Mouse (Mus musculus) limb, embryonic 13.5 days (tissue): ENCODE measurements at regions not wholly inside any gene's neighbourhood (a gene's known extent, or its start where the extent isn't known, plus 50 kb on each side); places are given as distances from the start of the nearest gene placed in this dataset.

Experiments used
- ATAC-seq: fragments of 200-750 bp; cut with Nextera tagmentation; 2 replicates; pipeline ENCODE4 v1.8.0; 2017; ENCODE audit warnings: low read depth, moderate number of reproducible peaks, moderate TSS enrichment; ENCODE audit not compliant: low FRiP score
- H3K27ac ChIP-seq: fragments of 300-500 bp; sonication (generic); 2 replicates; pipeline ENCODE4 v1.5.1; 2015; ENCODE audit warnings: inconsistent platforms, mild to moderate bottlenecking, moderate library complexity
- H3K27me3 ChIP-seq: fragments of 300-500 bp; sonication (generic); 2 replicates; pipeline ENCODE4 v1.6.1; 2015; ENCODE audit warnings: mild to moderate bottlenecking, inconsistent platforms
- H3K36me3 ChIP-seq: fragments of 300-500 bp; sonication (generic); 2 replicates; pipeline ENCODE4 v1.6.1; 2015; ENCODE audit warnings: inconsistent platforms, mild to moderate bottlenecking, moderate library complexity
- H3K4me1 ChIP-seq: fragments of 300-500 bp; sonication (generic); 2 replicates; pipeline ENCODE4 v1.6.1; 2015; ENCODE audit warnings: inconsistent platforms
- H3K4me2 ChIP-seq: fragments of 300-500 bp; sonication (generic); replicated peaks from 2 replicates; pipeline ENCODE4 v1.6.1; 2015; ENCODE audit warnings: inconsistent platforms, mild to moderate bottlenecking, moderate library complexity
- H3K4me3 ChIP-seq: fragments of 300-500 bp; sonication (generic); 2 replicates; pipeline ENCODE4 v1.5.1; 2015; ENCODE audit warnings: moderate library complexity, mild to moderate bottlenecking, inconsistent platforms
- H3K9ac ChIP-seq: fragments of 300-500 bp; sonication (generic); 2 replicates; pipeline ENCODE4 v1.6.1; 2015; ENCODE audit warnings: mild to moderate bottlenecking, inconsistent platforms
- H3K9me3 ChIP-seq: fragments of 300-500 bp; sonication (generic); 2 replicates; pipeline ENCODE4 v1.6.1; 2016; ENCODE audit warnings: inconsistent platforms
- WGBS: fragments of 180-500 bp; shearing (Covaris S2); methylation state at CpG from one replicate; pipeline ENCODE4 v1.1.7; 2015; 5-methylcytosine and 5-hydroxymethylcytosine counted together

GRCm38 (mm10) chr16:29977711-29978110, 86.5 kb upstream of the Hes1 start:
- Histone ChIP-seq H3K9me3 (no peaks in the 10 kb centered on the region), H3K36me3 (no peaks in the 10 kb centered on the region), H3K4me2 (no peak overlapping the region), H3K27ac (no peak overlapping the region), H3K4me3 (no peak overlapping the region), H3K9ac (no peak overlapping the region), H3K4me1 (peaks cover 21% of the 10 kb centered on the region), H3K27me3 (0 out of 2 replicates have a peak, but pooled peaks cover 5% of the 10 kb centered on the region)
- peak; percentile 30; the same call in 1 of the 2 replicates for ATAC-seq
- 48% methylated on average over 8 of the region's 8 CpGs for WGBS

- H3K4me1 ChIP-seq = peaks cover 19% of the 10 kb centered on the region
- whole genome bisulfite sequencing = 74% methylated on average over 7 of the region's 7 CpGs
- 0 out of 2 replicates have a peak, but pooled peaks cover 3% of the 10 kb centered on the region for H3K27me3 ChIP-seq
- no peak overlapping the region for H3K9ac ChIP-seq
- no peak overlapping the region for H3K4me2 ChIP-seq
- H3K36me3 ChIP-seq = no peaks in the 10 kb centered on the region
- H3K27ac ChIP-seq = no peak overlapping the region
- no peaks in the 10 kb centered on the region for H3K9me3 ChIP-seq
- no peak overlapping the region for H3K4me3 ChIP-seq
- ATAC-seq = no peak
Observed at GRCm38 (mm10) chr16:29979066-29979465, 85.1 kb upstream of the Hes1 start.

- WGBS = 84% methylated on average over 7 of the region's 7 CpGs
- Histone ChIP-seq H3K9me3 (no peaks in the 10 kb centered on the region), H3K4me1 (peaks cover 19% of the 10 kb centered on the region), H3K27ac (no peak overlapping the region), H3K36me3 (no peaks in the 10 kb centered on the region), H3K27me3 (0 out of 2 replicates have a peak, but pooled peaks cover 3% of the 10 kb centered on the region), H3K9ac (no peak overlapping the region), H3K4me3 (no peak overlapping the region), H3K4me2 (no peak overlapping the region)
- no peak for ATAC-seq
Observed at GRCm38 (mm10) chr16:29981543-29981942, 82.6 kb upstream of the Hes1 start.

GRCm38 (mm10) chr16:29982224-29982785, 81.9 kb upstream of the Hes1 start:
- no peak overlapping the region for H3K4me2 ChIP-seq
- peaks cover 19% of the 10 kb centered on the region for H3K4me1 ChIP-seq
- H3K27me3 ChIP-seq = 0 out of 2 replicates have a peak, but pooled peaks cover 3% of the 10 kb centered on the region
- no peak overlapping the region for H3K9ac ChIP-seq
- no peaks in the 10 kb centered on the region for H3K36me3 ChIP-seq
- H3K4me3 ChIP-seq = no peak overlapping the region
- ATAC-seq = no peak
- 78% methylated on average over 8 of the region's 8 CpGs for WGBS
- no peak overlapping the region for H3K27ac ChIP-seq
- H3K9me3 ChIP-seq = no peaks in the 10 kb centered on the region

GRCm38 (mm10) chr16:29983161-29983560, 81.0 kb upstream of the Hes1 start:
- peaks cover 14% of the 10 kb centered on the region for H3K4me1 ChIP-seq
- no peaks in the 10 kb centered on the region for H3K9me3 ChIP-seq
- H3K9ac ChIP-seq = no peak overlapping the region
- no peak overlapping the region for H3K4me2 ChIP-seq
- H3K4me3 ChIP-seq = no peak overlapping the region
- no peak overlapping the region for H3K27ac ChIP-seq
- H3K27me3 ChIP-seq = 0 out of 2 replicates have a peak, but pooled peaks cover 3% of the 10 kb centered on the region
- no peaks in the 10 kb centered on the region for H3K36me3 ChIP-seq
- ATAC-seq = no peak
- 58% methylated on average over 7 of the region's 7 CpGs for WGBS

- H3K36me3 ChIP-seq = no peaks in the 10 kb centered on the region
- no peak for ATAC-seq
- no peak overlapping the region for H3K27ac ChIP-seq
- peaks cover 15% of the 10 kb centered on the region for H3K4me1 ChIP-seq
- WGBS = 84% methylated on average over 11 of the region's 11 CpGs
- H3K9me3 ChIP-seq = no peaks in the 10 kb centered on the region
- no peak overlapping the region for H3K4me3 ChIP-seq
- no peak overlapping the region for H3K4me2 ChIP-seq
- H3K27me3 ChIP-seq = peaks cover 3% of the 10 kb centered on the region; the same call in 1 of the 2 replicates
- H3K9ac ChIP-seq = no peak overlapping the region
Observed at GRCm38 (mm10) chr16:29985126-29985931, 78.9 kb upstream of the Hes1 start.

GRCm38 (mm10) chr16:29987595-29987994, 76.6 kb upstream of the Hes1 start:
- Histone ChIP-seq H3K9ac (no peak overlapping the region), H3K27me3 (peaks cover 4% of the 10 kb centered on the region; the same call in 1 of the 2 replicates), H3K27ac (no peak overlapping the region), H3K4me3 (no peak overlapping the region), H3K4me1 (peaks cover 37% of the 10 kb centered on the region), H3K9me3 (no peaks in the 10 kb centered on the region), H3K36me3 (no peaks in the 10 kb centered on the region), H3K4me2 (no peak overlapping the region)
- ATAC-seq = no peak
- WGBS = 91% methylated on average over 4 of the region's 4 CpGs

GRCm38 (mm10) chr16:29987999-29988398, 76.2 kb upstream of the Hes1 start:
- WGBS = 92% methylated on average over 6 of the region's 6 CpGs
- Histone ChIP-seq H3K36me3 (no peaks in the 10 kb centered on the region), H3K4me3 (no peak overlapping the region), H3K27ac (no peak overlapping the region), H3K27me3 (peaks cover 4% of the 10 kb centered on the region; the same call in 1 of the 2 replicates), H3K4me2 (no peak overlapping the region), H3K9me3 (no peaks in the 10 kb centered on the region), H3K9ac (no peak overlapping the region), H3K4me1 (peaks cover 37% of the 10 kb centered on the region)
- ATAC-seq = no peak

- no peak overlapping the region for H3K9ac ChIP-seq
- H3K36me3 ChIP-seq = no peaks in the 10 kb centered on the region
- H3K4me3 ChIP-seq = no peak overlapping the region
- 43% methylated on average over 1 of the region's 1 CpGs for WGBS
- H3K27me3 ChIP-seq = peaks cover 4% of the 10 kb centered on the region; the same call in 1 of the 2 replicates
- no peak for ATAC-seq
- H3K4me1 ChIP-seq = peaks cover 47% of the 10 kb centered on the region
- no peak overlapping the region for H3K4me2 ChIP-seq
- H3K27ac ChIP-seq = no peak overlapping the region; the same call in 1 of the 2 replicates
- H3K9me3 ChIP-seq = no peaks in the 10 kb centered on the region
Observed at GRCm38 (mm10) chr16:29989308-29989707, 74.9 kb upstream of the Hes1 start.

GRCm38 (mm10) chr16:29990393-29990792, 73.8 kb upstream of the Hes1 start:
- Histone ChIP-seq H3K27me3 (peaks cover 4% of the 10 kb centered on the region; the same call in 1 of the 2 replicates), H3K27ac (no peak overlapping the region), H3K9me3 (no peaks in the 10 kb centered on the region), H3K36me3 (no peaks in the 10 kb centered on the region), H3K9ac (no peak overlapping the region), H3K4me3 (no peak overlapping the region), H3K4me2 (no peak overlapping the region), H3K4me1 (peaks cover 54% of the 10 kb centered on the region)
- 53% methylated on average over 3 of the region's 3 CpGs for WGBS
- ATAC-seq = no peak

- H3K4me1 ChIP-seq = peaks cover 60% of the 10 kb centered on the region
- H3K4me2 ChIP-seq = no peak overlapping the region
- H3K36me3 ChIP-seq = no peaks in the 10 kb centered on the region
- H3K9ac ChIP-seq = no peak overlapping the region
- H3K27me3 ChIP-seq = peaks cover 4% of the 10 kb centered on the region; the same call in 1 of the 2 replicates
- no peak for ATAC-seq
- no peak overlapping the region for H3K27ac ChIP-seq
- 65% methylated on average over 9 of the region's 9 CpGs for WGBS
- H3K4me3 ChIP-seq = no peak overlapping the region
- H3K9me3 ChIP-seq = no peaks in the 10 kb centered on the region
Observed at GRCm38 (mm10) chr16:29990795-29991587, 73.2 kb upstream of the Hes1 start.
